Mouse (Mus musculus) intestine, postnatal 0 days (tissue): Measurements from ENCODE around the gene Olfr5. TPM values are rescaled to one million over a fixed set of nuclear protein-coding genes. Genes with fewer than 3 reads are reported as not detected.

ENCODE experiments used
- ATAC-seq: fragments of 200-750 bp; cut with Nextera tagmentation; 2 replicates; pipeline ENCODE4 v1.8.0; 2017; ENCODE audit warnings: mild to moderate bottlenecking, moderate TSS enrichment, moderate library complexity
- H3K27ac ChIP-seq: fragments of 300-500 bp; sonication (generic); 2 replicates; pipeline ENCODE4 v1.5.1; 2014; ENCODE audit warnings: mild to moderate bottlenecking, low read depth, low read length, moderate library complexity
- H3K27me3 ChIP-seq: fragments of 300-500 bp; sonication (generic); replicated peaks from 2 replicates; pipeline ENCODE4 v1.6.1; 2014; ENCODE audit warnings: low read length, mixed read lengths; ENCODE audit not compliant: control insufficient read depth, insufficient read depth
- H3K36me3 ChIP-seq: fragments of 300-500 bp; sonication (generic); 2 replicates; pipeline ENCODE4 v1.6.1; 2014; ENCODE audit warnings: mild to moderate bottlenecking, moderate library complexity; ENCODE audit not compliant: control insufficient read depth, insufficient read depth
- H3K4me1 ChIP-seq: fragments of 300-500 bp; sonication (generic); replicated peaks from 2 replicates; pipeline ENCODE4 v1.6.1; 2014; ENCODE audit warnings: antibody characterized with exemption, low read length, mixed read lengths; ENCODE audit not compliant: control insufficient read depth, insufficient read depth
- H3K4me2 ChIP-seq: fragments of 300-500 bp; sonication (generic); replicated peaks from 2 replicates; pipeline ENCODE4 v1.6.1; 2014; ENCODE audit warnings: low read depth, mild to moderate bottlenecking, moderate library complexity
- H3K4me3 ChIP-seq: fragments of 300-500 bp; sonication (generic); 2 replicates; pipeline ENCODE4 v1.5.1; 2014; ENCODE audit warnings: low read depth, low read length
- H3K9ac ChIP-seq: fragments of 300-500 bp; sonication (generic); 2 replicates; pipeline ENCODE4 v1.6.1; 2014; ENCODE audit warnings: mild to moderate bottlenecking, low read depth, low read length
- H3K9me3 ChIP-seq: fragments of 300-500 bp; sonication (generic); 2 replicates; pipeline ENCODE4 v1.6.1; 2016; ENCODE audit warnings: mixed run types; ENCODE audit not compliant: control insufficient read depth
- CTCF ChIP-seq: sonication (generic); IDR thresholded peaks from 2 replicates; pipeline ENCODE4 v1.5.1; 2016; ENCODE audit warnings: low read depth, mild to moderate bottlenecking, control low read depth, antibody characterized with exemption, moderate library complexity
- WGBS: fragments of 180-500 bp; shearing (Covaris S2); extraction: QIAGEN DNeasy Blood & Tissue Kit; methylation state at CpG from one replicate; pipeline ENCODE4 v1.1.7; 2014; 5-methylcytosine and 5-hydroxymethylcytosine counted together
- polyA plus RNA-seq: library from polyadenylated mRNA; unstranded; fragments of >200 nt; fragmentation: Nextera tagmentation; extraction: Ambion mirVana; gene quantifications from 2 replicates; pipeline ENCODE4 v1.2.1, GENCODE M21; 2015

The Olfr5 gene
- polyA plus RNA-seq, 1 experiment from 2014 or later: not detected

- H3K4me3 ChIP-seq: no peak overlapping the region
- H3K4me2 ChIP-seq: no peak overlapping the region
- no peak for ATAC-seq
- no peaks in the 10 kb centered on the region for H3K4me1 ChIP-seq
- TF ChIP-seq CTCF: peak; percentile 21
- peaks cover 6% of the 10 kb centered on the region; the same call in 1 of the 2 replicates for H3K9me3 ChIP-seq
- H3K27ac ChIP-seq: no peak overlapping the region
- WGBS: 86% methylated on average over 3 of the region's 3 CpGs
- H3K9ac ChIP-seq: no peak overlapping the region
- no peaks in the 10 kb centered on the region for H3K36me3 ChIP-seq
- H3K27me3 ChIP-seq: no peaks in the 10 kb centered on the region
Observed at GRCm38 (mm10) chr7:6429381-6429780, 57.4 kb downstream of the Olfr5 start.

Other genes with a start within 250 kb of the Olfr5 start
- gene Epp13, start 234.2 kb downstream of the Olfr5 start, polyA plus RNA-seq: not detected in 2 replicates
- 2.1 and 2.4 TPM in 2 replicates for gene Zfp667, start 200.4 kb downstream of the Olfr5 start, polyA plus RNA-seq
- gene Zfp583, start 155.7 kb downstream of the Olfr5 start, polyA plus RNA-seq: 1.2 and 1.7 TPM in 2 replicates
- gene Gm3854, start 143.2 kb downstream of the Olfr5 start, polyA plus RNA-seq: 0.08 and 0.20 TPM in 2 replicates
- gene Zfp78, start 123.7 kb downstream of the Olfr5 start, polyA plus RNA-seq: 0.82 and 1.1 TPM in 2 replicates
- 2.5 and 3.3 TPM in 2 replicates for gene Zfp28, start 103.6 kb downstream of the Olfr5 start, polyA plus RNA-seq
- gene Smim17, start 88.2 kb downstream of the Olfr5 start, polyA plus RNA-seq: 0.04 and 0.14 TPM in 2 replicates
- not detected in 2 replicates for gene Gm20715, start 76.7 kb downstream of the Olfr5 start, polyA plus RNA-seq
- gene Olfr1344, start 48.3 kb downstream of the Olfr5 start, polyA plus RNA-seq: not detected in 2 replicates
- gene Olfr1336, start 30.8 kb downstream of the Olfr5 start, polyA plus RNA-seq: not detected in 2 replicates
- not detected in 2 replicates for gene Olfr1346, start 19.8 kb downstream of the Olfr5 start, polyA plus RNA-seq
- not detected in 2 replicates for gene Olfr1347, start 12.8 kb upstream of the Olfr5 start, polyA plus RNA-seq
- not detected in 2 replicates for gene Olfr1348, start 21.8 kb upstream of the Olfr5 start, polyA plus RNA-seq
- gene Olfr1349, start 36.0 kb upstream of the Olfr5 start, polyA plus RNA-seq: not detected in 2 replicates
- gene Olfr1350, start 77.9 kb upstream of the Olfr5 start, polyA plus RNA-seq: not detected in 2 replicates
- gene Zim1, start 209.5 kb upstream of the Olfr5 start, polyA plus RNA-seq: 0.71 and 0.73 TPM in 2 replicates
- gene Peg3, start 243.5 kb upstream of the Olfr5 start, polyA plus RNA-seq: 15.6 and 16.6 TPM in 2 replicates
- gene Usp29, start 243.6 kb upstream of the Olfr5 start, polyA plus RNA-seq: 0.68 and 0.71 TPM in 2 replicates